Mouse (Mus musculus): ENCODE measurements around the gene Ak9.

DNA sequence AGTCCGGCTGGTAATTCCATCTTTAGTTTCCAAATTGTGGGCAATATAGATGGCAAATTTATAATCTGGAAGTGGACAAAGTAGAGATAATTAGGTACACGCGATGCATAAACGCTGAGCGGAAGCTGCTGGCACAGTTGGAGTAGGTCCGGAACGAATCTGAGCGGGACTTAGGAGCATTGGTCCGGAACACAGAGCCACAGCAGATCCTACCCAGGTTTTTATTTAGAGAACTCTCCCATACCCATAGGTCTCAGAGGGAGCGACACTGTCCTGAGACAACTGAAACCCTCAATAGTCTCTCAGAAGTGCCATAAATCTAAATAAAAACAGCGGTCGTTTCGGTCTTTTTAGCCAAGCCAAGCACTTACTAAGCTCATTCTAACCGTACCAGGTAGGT, 145.9 kb downstream of the Ak9 start:
- TF ChIP-seq POLR2A (IDR thresholded peaks at IDR 0.05; ENCODE audit: insufficient read length, low read depth) (no peak), USF1 (IDR thresholded peaks at IDR 0.05; ENCODE audit: low read depth) (no peak), MAX (IDR thresholded peaks at IDR 0.05; ENCODE audit: low read depth) (no peak), TCF12 (IDR thresholded peaks at IDR 0.05; ENCODE audit: insufficient read depth, poor library complexity, severe bottlenecking) (no peak)
